Mouse (Mus musculus): ENCODE results near the gene Zfp523. TPM values are rescaled to one million over a fixed set of nuclear protein-coding genes. Genes with fewer than 3 reads are reported as not detected.

The Zfp523 gene
- polyA plus RNA-seq, 1 experiment from 2014 or later, result 27.1 TPM

GRCm38 (mm10) chr17:28161310-28161881 lies 15.5 kb upstream of the Zfp523 start:
- H3K4me1 ChIP-seq (replicated peaks), result peaks cover 24% of the 10 kb centered on the region
- 0 out of 2 replicates have a peak overlapping the region, but pooled peaks have one; percentile 28 for H3K9ac ChIP-seq
- WGBS, result 10% methylated on average over 11 of the region's 11 CpGs
- no peaks in the 10 kb centered on the region for H3K36me3 ChIP-seq
- peaks cover 88% of the 10 kb centered on the region for H3K27me3 ChIP-seq (replicated peaks)
- 0 out of 2 replicates have a peak overlapping the region, but pooled peaks have one; percentile 5 for H3K27ac ChIP-seq (ENCODE audit: poor library complexity, severe bottlenecking)
- no peak overlapping the region for H3K4me3 ChIP-seq
- H3K9me3 ChIP-seq (replicated peaks), result no peaks in the 10 kb centered on the region
- peak overlapping the region; percentile 36 for H3K4me2 ChIP-seq
- peak; percentile 72 for ATAC-seq (ENCODE audit: insufficient number of reproducible peaks, low FRiP score)

GRCm38 (mm10) chr17:28163666-28164065 lies 13.3 kb upstream of the Zfp523 start:
- H3K9me3 ChIP-seq (replicated peaks), result no peaks in the 10 kb centered on the region
- no peak overlapping the region for H3K4me2 ChIP-seq
- H3K36me3 ChIP-seq, result no peaks in the 10 kb centered on the region
- peaks cover 78% of the 10 kb centered on the region for H3K27me3 ChIP-seq (replicated peaks)
- ATAC-seq (ENCODE audit: insufficient number of reproducible peaks, low FRiP score), result no peak
- H3K4me1 ChIP-seq (replicated peaks), result peaks cover 24% of the 10 kb centered on the region
- no peak overlapping the region for H3K9ac ChIP-seq
- H3K27ac ChIP-seq (ENCODE audit: poor library complexity, severe bottlenecking), result no peak overlapping the region
- 8% methylated on average over 6 of the region's 6 CpGs for WGBS
- H3K4me3 ChIP-seq, result no peak overlapping the region

- H3K4me2 ChIP-seq, result no peak overlapping the region
- no peak overlapping the region for H3K4me3 ChIP-seq
- no peaks in the 10 kb centered on the region for H3K36me3 ChIP-seq
- no peak overlapping the region for H3K9ac ChIP-seq
- 88% methylated on average over 6 of the region's 6 CpGs for WGBS
- peaks cover 30% of the 10 kb centered on the region for H3K4me1 ChIP-seq (replicated peaks)
- no peak for ATAC-seq (ENCODE audit: insufficient number of reproducible peaks, low FRiP score)
- H3K9me3 ChIP-seq (replicated peaks), result no peaks in the 10 kb centered on the region
- H3K27ac ChIP-seq (ENCODE audit: poor library complexity, severe bottlenecking), result 0 out of 2 replicates have a peak overlapping the region, but pooled peaks have one; percentile 3
- peaks cover 23% of the 10 kb centered on the region for H3K27me3 ChIP-seq (replicated peaks)
Measured at GRCm38 (mm10) chr17:28170460-28171305, 6.2 kb upstream of the Zfp523 start.

GRCm38 (mm10) chr17:28172690-28173089 lies 4.2 kb upstream of the Zfp523 start:
- H3K27me3 ChIP-seq (replicated peaks), result 0 out of 2 replicates have a peak, but pooled peaks cover 4% of the 10 kb centered on the region
- H3K36me3 ChIP-seq, result no peaks in the 10 kb centered on the region
- H3K4me3 ChIP-seq, result no peak overlapping the region
- ATAC-seq (ENCODE audit: insufficient number of reproducible peaks, low FRiP score), result no peak
- H3K9me3 ChIP-seq (replicated peaks), result no peaks in the 10 kb centered on the region
- no peak overlapping the region for H3K9ac ChIP-seq
- H3K4me1 ChIP-seq (replicated peaks), result peaks cover 38% of the 10 kb centered on the region
- H3K4me2 ChIP-seq, result peak overlapping the region; percentile 9
- H3K27ac ChIP-seq (ENCODE audit: poor library complexity, severe bottlenecking), result no peak overlapping the region
- WGBS, result 39% methylated on average over 9 of the region's 9 CpGs

- H3K27ac ChIP-seq (ENCODE audit: poor library complexity, severe bottlenecking), result peak overlapping the region; percentile 74
- 10% methylated on average over 22 of the region's 22 CpGs for WGBS
- peak overlapping the region; percentile 88 for H3K9ac ChIP-seq
- no peaks in the 10 kb centered on the region for H3K9me3 ChIP-seq (replicated peaks)
- ATAC-seq (ENCODE audit: insufficient number of reproducible peaks, low FRiP score), result peak; percentile 78
- peak overlapping the region; percentile 70 for H3K4me3 ChIP-seq
- H3K4me1 ChIP-seq (replicated peaks), result peaks cover 72% of the 10 kb centered on the region
- H3K27me3 ChIP-seq (replicated peaks), result no peaks in the 10 kb centered on the region
- peak overlapping the region; percentile 92 for H3K4me2 ChIP-seq
- no peaks in the 10 kb centered on the region for H3K36me3 ChIP-seq
Measured at GRCm38 (mm10) chr17:28177540-28178046, 664 bp downstream of the Zfp523 start.

GRCm38 (mm10) chr17:28180331-28180730 lies 3.4 kb downstream of the Zfp523 start:
- ATAC-seq (ENCODE audit: insufficient number of reproducible peaks, low FRiP score), result no peak
- Histone ChIP-seq H3K27me3 (replicated peaks) (no peaks in the 10 kb centered on the region), H3K4me2 (peak overlapping the region; percentile 44), H3K36me3 (no peaks in the 10 kb centered on the region), H3K9me3 (replicated peaks) (no peaks in the 10 kb centered on the region), H3K9ac (peak overlapping the region; percentile 42; the same call in 1 of the 2 replicates), H3K4me3 (peak overlapping the region; percentile 8; the same call in 1 of the 2 replicates), H3K4me1 (replicated peaks) (peaks cover 80% of the 10 kb centered on the region), H3K27ac (ENCODE audit: poor library complexity, severe bottlenecking) (peak overlapping the region; percentile 50)
- WGBS, result 46% methylated on average over 4 of the region's 4 CpGs

GRCm38 (mm10) chr17:28180783-28181544 lies 4.0 kb downstream of the Zfp523 start:
- H3K4me3 ChIP-seq, result no peak overlapping the region
- ATAC-seq (ENCODE audit: insufficient number of reproducible peaks, low FRiP score), result no peak
- no peaks in the 10 kb centered on the region for H3K27me3 ChIP-seq (replicated peaks)
- no peaks in the 10 kb centered on the region for H3K9me3 ChIP-seq (replicated peaks)
- 79% methylated on average over 15 of the region's 15 CpGs for WGBS
- no peak overlapping the region for H3K4me2 ChIP-seq
- no peak overlapping the region for H3K9ac ChIP-seq
- H3K36me3 ChIP-seq, result no peaks in the 10 kb centered on the region
- H3K4me1 ChIP-seq (replicated peaks), result peaks cover 86% of the 10 kb centered on the region
- H3K27ac ChIP-seq (ENCODE audit: poor library complexity, severe bottlenecking), result peak overlapping the region; percentile 50; the same call in 1 of the 2 replicates

- ATAC-seq (ENCODE audit: insufficient number of reproducible peaks, low FRiP score), result no peak
- Histone ChIP-seq H3K27ac (ENCODE audit: poor library complexity, severe bottlenecking) (no peak overlapping the region), H3K9ac (no peak overlapping the region), H3K9me3 (replicated peaks) (no peaks in the 10 kb centered on the region), H3K4me3 (no peak overlapping the region), H3K27me3 (replicated peaks) (no peaks in the 10 kb centered on the region), H3K4me2 (no peak overlapping the region), H3K4me1 (replicated peaks) (peaks cover 58% of the 10 kb centered on the region), H3K36me3 (peaks cover 7% of the 10 kb centered on the region)
- 69% methylated on average over 7 of the region's 7 CpGs for WGBS
Measured at GRCm38 (mm10) chr17:28184971-28185638, 8.2 kb downstream of the Zfp523 start.

- H3K4me3 ChIP-seq, result no peak overlapping the region
- no peaks in the 10 kb centered on the region for H3K27me3 ChIP-seq (replicated peaks)
- H3K27ac ChIP-seq (ENCODE audit: poor library complexity, severe bottlenecking), result no peak overlapping the region
- peaks cover 37% of the 10 kb centered on the region for H3K36me3 ChIP-seq
- H3K4me2 ChIP-seq, result no peak overlapping the region
- ATAC-seq (ENCODE audit: insufficient number of reproducible peaks, low FRiP score), result no peak
- H3K9ac ChIP-seq, result no peak overlapping the region
- H3K9me3 ChIP-seq (replicated peaks), result no peaks in the 10 kb centered on the region
- WGBS, result 85% methylated on average over 5 of the region's 5 CpGs
- peaks cover 27% of the 10 kb centered on the region for H3K4me1 ChIP-seq (replicated peaks)
Measured at GRCm38 (mm10) chr17:28188313-28188712, 11.4 kb downstream of the Zfp523 start.

- H3K27me3 ChIP-seq (replicated peaks), result no peaks in the 10 kb centered on the region
- H3K27ac ChIP-seq (ENCODE audit: poor library complexity, severe bottlenecking), result no peak overlapping the region
- H3K9ac ChIP-seq, result no peak overlapping the region
- 57% methylated on average over 1 of the region's 1 CpGs for WGBS
- H3K36me3 ChIP-seq, result peaks cover 74% of the 10 kb centered on the region
- no peak for ATAC-seq (ENCODE audit: insufficient number of reproducible peaks, low FRiP score)
- H3K9me3 ChIP-seq (replicated peaks), result no peaks in the 10 kb centered on the region
- H3K4me3 ChIP-seq, result no peak overlapping the region
- H3K4me1 ChIP-seq (replicated peaks), result no peaks in the 10 kb centered on the region
- no peak overlapping the region for H3K4me2 ChIP-seq
Measured at GRCm38 (mm10) chr17:28192754-28193153, 15.8 kb downstream of the Zfp523 start.
